Mouse (Mus musculus) frontal cortex, adult (tissue): ENCODE measurements around the gene Gm10295.

Experiments used
- ATAC-seq: cut with Nextera tagmentation; 2 replicates; pipeline ENCODE4 v1.9.2; 2017; ENCODE audit warnings: mild to moderate bottlenecking, moderate library complexity, mixed read lengths; ENCODE audit not compliant: low TSS enrichment

Gene Gm10295

DNA sequence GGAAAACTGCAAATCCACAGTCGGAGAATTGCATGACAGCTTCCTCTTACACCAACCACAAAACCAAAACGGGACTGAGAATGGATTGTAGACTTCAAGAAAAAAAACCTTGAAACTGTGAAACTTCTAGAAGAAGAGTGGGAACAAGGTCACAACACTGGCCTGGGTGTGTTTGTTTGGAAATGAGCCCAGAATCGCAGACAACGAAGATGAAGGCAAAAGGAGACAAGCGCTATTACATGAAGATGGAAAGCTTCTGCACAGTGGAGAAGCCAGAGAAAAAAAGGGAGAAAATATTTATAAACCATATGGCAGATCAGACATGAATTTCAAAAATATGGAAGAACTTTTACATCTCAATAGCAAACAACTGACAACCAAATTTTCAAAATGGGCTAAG is 4.3 kb upstream of the Gm10295 start:
- ATAC-seq: no peak

DNA sequence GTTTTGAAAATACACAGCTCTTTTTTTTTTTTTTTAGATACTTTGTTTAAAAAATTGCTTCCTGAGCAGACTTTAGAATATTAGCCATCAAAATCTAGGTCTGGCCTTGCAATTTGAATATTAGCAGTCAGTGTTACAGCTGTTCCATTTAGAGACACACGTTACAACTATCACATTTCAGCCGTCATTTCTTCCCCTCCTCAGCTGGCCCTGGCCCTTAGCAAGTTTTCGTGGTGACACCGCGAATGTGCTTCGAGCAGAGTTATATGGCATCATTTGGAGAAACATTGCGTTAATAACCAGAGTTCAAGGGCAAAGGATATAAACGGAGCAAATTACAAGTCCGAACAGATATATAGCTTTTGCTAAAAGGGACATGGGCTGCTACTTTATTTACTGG is 2.4 kb downstream of the Gm10295 start:
- no peak for ATAC-seq

DNA sequence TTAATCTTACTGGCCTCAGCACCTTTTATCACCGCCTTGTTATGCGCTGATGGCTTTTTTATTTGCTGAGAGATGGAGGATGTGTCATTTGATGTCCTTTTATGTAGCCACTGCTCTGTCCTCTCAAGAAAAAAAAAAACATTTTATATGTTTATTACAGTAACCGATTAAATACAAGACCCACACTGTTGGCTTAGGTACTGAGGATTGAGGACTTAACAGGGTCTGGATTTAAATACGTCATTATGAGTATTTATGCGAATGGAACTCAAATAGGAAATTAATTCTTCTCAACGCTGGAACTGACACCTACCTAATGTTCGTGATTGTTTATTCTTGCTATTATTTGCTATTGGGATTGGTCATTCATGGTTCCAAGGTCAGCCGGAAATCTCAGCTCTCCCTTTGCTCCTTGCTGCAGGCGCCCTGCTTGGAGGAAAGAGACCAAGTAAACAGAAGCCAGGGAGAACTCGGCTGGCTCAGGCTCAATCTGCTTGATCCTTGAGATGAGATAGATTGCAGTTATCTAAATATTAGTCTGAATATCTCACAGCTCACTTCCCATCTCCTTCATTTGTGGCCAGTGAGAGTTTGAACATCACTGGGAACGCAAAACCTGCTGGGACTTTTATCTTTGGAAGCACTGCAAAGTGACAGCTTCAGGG is 26.2 kb downstream of the Gm10295 start:
- no peak for ATAC-seq

DNA sequence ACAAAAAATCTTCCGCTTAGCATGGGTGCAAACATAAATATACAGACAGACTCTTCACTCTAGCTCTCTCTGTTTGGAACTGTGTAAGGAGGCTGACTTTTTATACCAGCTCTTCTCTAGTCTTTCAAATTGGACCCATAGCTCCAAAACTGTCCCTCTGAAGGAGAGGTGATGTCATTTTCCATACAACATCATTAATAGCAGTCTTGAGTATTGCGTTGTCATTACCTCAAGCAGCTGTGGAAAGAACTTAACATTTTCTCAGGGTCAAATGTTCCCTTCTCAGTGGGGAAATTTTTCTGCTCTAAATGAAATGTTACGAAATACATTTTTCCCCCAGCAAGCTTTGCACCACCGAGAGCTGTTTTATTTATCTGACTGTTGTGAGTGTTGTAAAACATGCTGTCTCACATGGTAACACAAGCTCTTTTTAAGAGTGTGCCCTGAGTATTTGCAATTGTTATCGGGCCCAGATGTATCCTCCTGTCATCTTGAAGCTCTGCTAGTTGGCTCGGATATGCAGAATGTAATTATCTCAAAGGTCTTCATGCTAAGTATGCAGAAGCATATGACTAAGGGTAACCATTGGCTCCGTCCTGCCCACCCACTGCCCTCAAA is 38.0 kb downstream of the Gm10295 start:
- no peak for ATAC-seq

DNA sequence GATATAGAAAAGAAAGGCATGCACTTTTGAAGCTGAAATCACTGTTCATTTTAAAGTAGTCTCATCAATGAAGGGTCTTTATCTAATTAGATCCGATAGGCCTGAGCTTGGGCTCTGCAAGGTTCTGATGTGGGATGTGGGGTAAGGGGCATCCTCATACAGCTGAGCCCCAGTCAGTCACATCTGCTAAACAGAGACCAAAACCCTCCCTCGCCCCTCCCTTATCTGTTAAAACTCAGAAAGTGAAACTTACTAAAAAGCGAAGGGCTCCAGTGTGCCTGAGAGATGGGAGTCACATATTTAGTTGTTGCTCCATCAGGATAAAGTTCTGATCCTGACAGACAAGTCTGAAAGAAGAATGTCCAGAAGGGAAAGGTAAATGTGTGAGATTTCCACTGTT is 38.9 kb downstream of the Gm10295 start:
- ATAC-seq: no peak

DNA sequence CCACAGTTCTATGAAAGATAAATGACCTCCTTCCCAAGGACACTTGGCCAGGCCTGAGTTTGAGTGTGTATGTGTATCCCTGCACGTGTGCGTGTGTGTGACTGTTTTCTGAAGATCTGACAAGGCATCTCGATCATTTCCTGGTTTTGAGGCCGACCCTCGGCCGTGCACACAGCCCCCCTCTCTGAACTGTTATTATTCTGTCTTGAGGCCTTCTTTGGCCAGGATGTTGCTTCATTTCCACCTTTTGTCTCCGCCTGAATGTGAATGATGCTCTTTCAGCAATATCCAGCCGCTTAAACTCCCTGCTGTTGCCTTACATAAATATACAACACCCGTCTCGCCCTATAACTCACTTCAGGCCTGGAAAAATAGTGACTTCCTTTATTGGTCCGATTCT is 39.9 kb downstream of the Gm10295 start:
- no peak for ATAC-seq

DNA sequence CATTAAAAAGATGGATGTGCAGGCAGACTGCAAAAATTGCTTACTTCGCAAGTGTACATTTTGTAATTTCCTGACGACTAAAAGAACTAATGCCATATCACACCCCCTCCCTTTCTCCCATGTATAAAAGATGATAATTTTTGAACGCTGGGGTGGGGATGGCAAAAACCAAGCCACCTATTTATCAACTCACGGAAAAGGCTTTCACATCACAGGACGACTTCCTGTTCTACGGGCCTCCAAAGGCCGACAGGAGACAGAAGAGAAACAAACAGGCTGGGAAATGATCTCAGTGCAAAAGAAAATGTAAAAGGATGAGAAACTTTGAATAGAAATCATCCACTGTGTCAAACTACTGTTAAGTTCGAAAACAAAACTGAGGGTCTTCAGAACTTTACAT is 43.2 kb downstream of the Gm10295 start:
- ATAC-seq: no peak

DNA sequence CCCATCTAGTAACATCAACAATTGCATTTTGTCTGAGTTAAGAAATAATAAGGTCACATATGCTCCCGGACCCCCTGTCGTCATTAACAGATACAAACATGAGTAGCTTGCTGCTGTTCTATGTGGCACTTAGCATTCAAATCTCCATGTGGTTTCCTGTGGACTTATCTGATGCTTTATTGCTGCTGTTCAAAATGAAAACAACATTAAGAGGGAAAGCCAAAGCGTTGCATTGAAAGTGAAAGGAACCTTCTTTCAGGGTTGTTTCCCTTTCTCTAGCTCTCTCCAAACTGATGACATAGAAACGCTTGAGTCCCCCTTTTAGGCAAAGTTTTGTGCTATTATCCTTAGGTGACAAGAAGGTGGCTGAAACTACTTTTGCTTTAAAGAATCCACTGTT is 48.6 kb downstream of the Gm10295 start:
- no peak for ATAC-seq
